Mouse (Mus musculus): ENCODE data around the gene Ankrd55. TPM values are rescaled to one million over a fixed set of nuclear protein-coding genes. Genes with fewer than 3 reads are reported as not detected.

The Ankrd55 gene
- polyA plus RNA-seq, 1 experiment: 0.74 TPM

DNA sequence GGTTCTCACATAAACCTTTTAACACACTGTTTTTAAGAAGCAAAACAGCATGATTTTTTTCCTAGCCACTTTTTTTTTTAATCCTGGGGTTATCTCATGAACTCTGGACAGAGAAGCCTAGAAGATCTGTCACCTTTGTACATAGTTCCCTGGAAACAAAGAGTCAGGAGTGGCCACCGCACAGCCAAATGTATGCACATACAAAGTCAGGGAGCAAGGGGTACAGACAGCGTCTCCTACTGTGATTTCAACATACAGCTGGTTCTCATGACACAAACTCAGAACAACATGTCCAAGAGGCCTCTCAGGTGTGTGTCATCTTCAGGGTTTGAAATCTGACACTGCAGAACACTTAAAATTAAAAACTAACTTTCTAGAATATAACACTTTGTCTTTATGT, 105.1 kb downstream of the Ankrd55 start:
- TF ChIP-seq POLR2A (IDR thresholded peaks at IDR 0.05; ENCODE audit: low read depth, low read length): no peak
- no peak for TF ChIP-seq CTCF (IDR thresholded peaks at IDR 0.05; ENCODE audit: extremely low read depth, insufficient read depth, insufficient read length, insufficient replicate concordance)

DNA sequence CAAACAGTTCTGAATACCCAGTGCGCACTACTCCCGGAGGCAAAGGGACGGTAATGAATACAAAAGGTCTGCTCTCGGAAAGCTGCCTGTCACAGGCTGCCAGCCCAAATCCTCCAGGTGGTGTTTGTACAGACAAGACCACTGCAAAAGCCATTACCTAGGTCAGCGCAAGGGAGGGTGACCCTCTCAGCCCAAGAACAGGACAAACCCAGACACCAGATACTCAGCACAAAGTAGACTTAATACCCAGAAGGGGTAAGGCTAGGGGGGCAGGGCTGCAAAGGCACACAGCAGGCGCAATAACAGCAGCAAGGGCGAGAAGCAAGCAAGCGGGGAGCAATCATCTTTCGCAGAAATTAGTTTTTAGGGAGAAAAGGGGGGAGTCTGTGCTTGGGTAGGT, 106.0 kb downstream of the Ankrd55 start:
- no peak for DNase-seq (ENCODE audit: low read depth in 1 of 2, low spot score in 2 of 2)
- 94% methylated on average over 9 of the region's 9 CpGs for WGBS
- Histone ChIP-seq H3K27ac (ENCODE audit: insufficient read depth, low read length) (no peak overlapping the region), H3K4me3 (ENCODE audit: extremely low read depth, insufficient read depth, insufficient read length) (no peak overlapping the region), H3K36me3 (ENCODE audit: control insufficient read depth, insufficient read depth, low read length) (no peaks in the 10 kb centered on the region), H3K27me3 (ENCODE audit: control insufficient read depth, insufficient read depth, low read length) (no peaks in the 10 kb centered on the region), H3K4me1 (ENCODE audit: control insufficient read depth, insufficient read depth, insufficient read length) (peaks cover 21% of the 10 kb centered on the region)
- no peak for TF ChIP-seq POLR2A (IDR thresholded peaks at IDR 0.05; ENCODE audit: low read depth, low read length)
- no peak for TF ChIP-seq CTCF (IDR thresholded peaks at IDR 0.05; ENCODE audit: extremely low read depth, insufficient read depth, insufficient read length, insufficient replicate concordance)

More for the DNA sequence above, 105.1 kb downstream of the Ankrd55 start:
- H3K27ac ChIP-seq (ENCODE audit: insufficient read depth, low read length): no peak overlapping the region
- 92% methylated on average over 2 of the region's 2 CpGs for WGBS
- no peaks in the 10 kb centered on the region for H3K27me3 ChIP-seq (ENCODE audit: control insufficient read depth, insufficient read depth, low read length)
- H3K4me1 ChIP-seq (ENCODE audit: control insufficient read depth, insufficient read depth, insufficient read length): peaks cover 15% of the 10 kb centered on the region
- DNase-seq (ENCODE audit: low read depth in 1 of 2, low spot score in 2 of 2): no peak
- no peak overlapping the region for H3K4me3 ChIP-seq (ENCODE audit: extremely low read depth, insufficient read depth, insufficient read length)
- no peaks in the 10 kb centered on the region for H3K36me3 ChIP-seq (ENCODE audit: control insufficient read depth, insufficient read depth, low read length)

DNA sequence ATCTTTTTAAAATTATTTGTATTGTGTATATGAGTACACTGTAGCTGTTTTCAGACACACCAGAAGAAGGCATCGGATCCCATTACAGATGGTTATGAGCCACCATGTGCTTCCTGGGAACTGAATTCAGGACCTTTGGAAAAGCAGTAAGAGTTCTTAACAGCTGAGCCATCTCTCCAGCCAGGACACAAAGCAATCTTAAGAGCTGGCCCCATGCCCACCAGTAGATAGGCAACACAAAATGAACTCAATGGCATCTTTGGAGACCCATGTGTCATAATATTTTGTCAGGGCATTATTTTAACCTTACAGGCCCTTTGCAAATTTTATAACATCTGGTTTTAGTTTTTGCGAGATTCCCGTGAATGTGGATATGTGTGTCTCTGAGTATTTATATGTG, 116.5 kb downstream of the Ankrd55 start:
- TF ChIP-seq CTCF (IDR thresholded peaks at IDR 0.05; ENCODE audit: extremely low read depth, insufficient read depth, insufficient read length, insufficient replicate concordance): no peak
- TF ChIP-seq POLR2A (IDR thresholded peaks at IDR 0.05; ENCODE audit: low read depth, low read length): no peak
- Histone ChIP-seq H3K4me3 (ENCODE audit: extremely low read depth, insufficient read depth, insufficient read length) (no peak overlapping the region), H3K36me3 (ENCODE audit: control insufficient read depth, insufficient read depth, low read length) (no peaks in the 10 kb centered on the region), H3K27me3 (ENCODE audit: control insufficient read depth, insufficient read depth, low read length) (no peaks in the 10 kb centered on the region), H3K27ac (ENCODE audit: insufficient read depth, low read length) (no peak overlapping the region), H3K4me1 (ENCODE audit: control insufficient read depth, insufficient read depth, insufficient read length) (peaks cover 2% of the 10 kb centered on the region; the same call in 1 of the 2 replicates)
- no peak for DNase-seq (ENCODE audit: low read depth in 1 of 2, low spot score in 2 of 2)
- WGBS: 82% methylated on average over 3 of the region's 3 CpGs

- TF ChIP-seq POLR2A (IDR thresholded peaks at IDR 0.05; ENCODE audit: low read depth, low read length): no peak
- TF ChIP-seq CTCF (IDR thresholded peaks at IDR 0.05; ENCODE audit: extremely low read depth, insufficient read depth, insufficient read length, insufficient replicate concordance): no peak
- WGBS: 82% methylated on average over 1 of the region's 1 CpGs
- Histone ChIP-seq H3K4me1 (ENCODE audit: control insufficient read depth, insufficient read depth, insufficient read length) (peaks cover 2% of the 10 kb centered on the region; the same call in 1 of the 2 replicates), H3K27me3 (ENCODE audit: control insufficient read depth, insufficient read depth, low read length) (no peaks in the 10 kb centered on the region), H3K27ac (ENCODE audit: insufficient read depth, low read length) (no peak overlapping the region), H3K4me3 (ENCODE audit: extremely low read depth, insufficient read depth, insufficient read length) (no peak overlapping the region), H3K36me3 (ENCODE audit: control insufficient read depth, insufficient read depth, low read length) (no peaks in the 10 kb centered on the region)
- DNase-seq (ENCODE audit: low read depth in 1 of 2, low spot score in 2 of 2): no peak
These were observed 116.9 kb downstream of the Ankrd55 start for GRCm38 (mm10) chr13:112405184-112405583.

GRCm38 (mm10) chr13:112406618-112407017, 118.4 kb downstream of the Ankrd55 start:
- H3K27me3 ChIP-seq (ENCODE audit: control insufficient read depth, insufficient read depth, low read length): no peaks in the 10 kb centered on the region
- H3K27ac ChIP-seq (ENCODE audit: insufficient read depth, low read length): no peak overlapping the region
- H3K4me1 ChIP-seq (ENCODE audit: control insufficient read depth, insufficient read depth, insufficient read length): peaks cover 2% of the 10 kb centered on the region; the same call in 1 of the 2 replicates
- H3K4me3 ChIP-seq (ENCODE audit: extremely low read depth, insufficient read depth, insufficient read length): no peak overlapping the region
- no peak for DNase-seq (ENCODE audit: low read depth in 1 of 2, low spot score in 2 of 2)
- 53% methylated on average over 2 of the region's 2 CpGs for WGBS
- TF ChIP-seq CTCF (IDR thresholded peaks at IDR 0.05; ENCODE audit: extremely low read depth, insufficient read depth, insufficient read length, insufficient replicate concordance): no peak
- TF ChIP-seq POLR2A (IDR thresholded peaks at IDR 0.05; ENCODE audit: low read depth, low read length): no peak
- H3K36me3 ChIP-seq (ENCODE audit: control insufficient read depth, insufficient read depth, low read length): no peaks in the 10 kb centered on the region

GRCm38 (mm10) chr13:112407181-112407700, 119.0 kb downstream of the Ankrd55 start:
- H3K27me3 ChIP-seq (ENCODE audit: control insufficient read depth, insufficient read depth, low read length): no peaks in the 10 kb centered on the region
- WGBS: 91% methylated on average over 3 of the region's 3 CpGs
- H3K27ac ChIP-seq (ENCODE audit: insufficient read depth, low read length): no peak overlapping the region
- H3K4me1 ChIP-seq (ENCODE audit: control insufficient read depth, insufficient read depth, insufficient read length): peaks cover 2% of the 10 kb centered on the region; the same call in 1 of the 2 replicates
- H3K4me3 ChIP-seq (ENCODE audit: extremely low read depth, insufficient read depth, insufficient read length): no peak overlapping the region
- H3K36me3 ChIP-seq (ENCODE audit: control insufficient read depth, insufficient read depth, low read length): no peaks in the 10 kb centered on the region
- TF ChIP-seq POLR2A (IDR thresholded peaks at IDR 0.05; ENCODE audit: low read depth, low read length) (no peak), CTCF (IDR thresholded peaks at IDR 0.05; ENCODE audit: extremely low read depth, insufficient read depth, insufficient read length, insufficient replicate concordance) (no peak)
- no peak for DNase-seq (ENCODE audit: low read depth in 1 of 2, low spot score in 2 of 2)

DNA sequence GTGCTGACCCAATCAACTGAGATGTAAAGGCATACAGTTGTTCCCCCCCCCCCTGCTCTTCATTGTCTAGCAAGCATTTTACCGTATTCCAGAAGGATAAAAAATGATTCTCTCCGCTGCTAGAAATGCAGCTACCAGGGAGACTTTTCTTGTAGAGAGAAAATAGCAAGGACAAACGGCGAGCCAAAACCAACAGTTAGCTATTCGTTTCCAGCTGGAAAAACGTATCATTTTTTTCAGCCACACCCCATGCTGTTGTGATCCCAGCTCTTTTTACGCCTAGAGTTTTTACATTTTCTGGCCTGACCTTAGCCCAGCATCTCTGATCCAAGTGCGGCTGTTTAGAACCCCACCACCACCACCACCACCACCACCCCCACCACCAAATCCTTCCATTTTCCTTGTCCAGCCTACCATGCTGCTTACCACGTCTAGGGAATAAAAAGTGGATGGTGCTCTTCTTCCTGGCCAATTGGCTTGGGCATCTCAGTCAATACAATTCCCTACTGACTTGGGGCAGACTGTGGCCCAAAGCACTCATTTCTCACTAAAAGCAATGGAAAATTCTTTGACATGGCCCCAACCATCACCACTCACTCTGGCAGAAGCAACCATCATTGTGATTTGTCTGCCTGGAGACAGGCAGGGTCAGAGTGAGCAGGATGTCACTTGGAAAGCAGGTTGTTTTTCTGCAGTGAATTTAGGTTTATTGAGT, 119.7 kb downstream of the Ankrd55 start:
- Histone ChIP-seq H3K27me3 (ENCODE audit: control insufficient read depth, insufficient read depth, low read length) (no peaks in the 10 kb centered on the region), H3K27ac (ENCODE audit: insufficient read depth, low read length) (no peak overlapping the region), H3K4me3 (ENCODE audit: extremely low read depth, insufficient read depth, insufficient read length) (no peak overlapping the region), H3K36me3 (ENCODE audit: control insufficient read depth, insufficient read depth, low read length) (no peaks in the 10 kb centered on the region), H3K4me1 (ENCODE audit: control insufficient read depth, insufficient read depth, insufficient read length) (peaks cover 2% of the 10 kb centered on the region; the same call in 1 of the 2 replicates)
- TF ChIP-seq CTCF (IDR thresholded peaks at IDR 0.05; ENCODE audit: extremely low read depth, insufficient read depth, insufficient read length, insufficient replicate concordance) (no peak), POLR2A (IDR thresholded peaks at IDR 0.05; ENCODE audit: low read depth, low read length) (no peak)
- DNase-seq (ENCODE audit: low read depth in 1 of 2, low spot score in 2 of 2): no peak
- WGBS: 91% methylated on average over 9 of the region's 9 CpGs

Data from spleen, adult 2 months (tissue).